Mouse (Mus musculus) neural tube, embryonic 13.5 days (tissue): ENCODE results near the gene Dph3. TPM values are rescaled to one million over a fixed set of nuclear protein-coding genes. Genes with fewer than 3 reads are reported as not detected.

Source experiments
- ATAC-seq: fragments of 200-750 bp; cut with Nextera tagmentation; 2 replicates; pipeline ENCODE4 v1.8.0; 2017; ENCODE audit warnings: low read depth, mild to moderate bottlenecking, moderate TSS enrichment, moderate library complexity
- H3K27ac ChIP-seq: fragments of 300-500 bp; sonication (generic); replicated peaks from 2 replicates; pipeline ENCODE4 v1.5.1; 2015; ENCODE audit warnings: moderate library complexity, mild to moderate bottlenecking, inconsistent platforms
- H3K27me3 ChIP-seq: fragments of 300-500 bp; sonication (generic); 2 replicates; pipeline ENCODE4 v1.6.1; 2015; ENCODE audit warnings: mild to moderate bottlenecking, inconsistent platforms
- H3K36me3 ChIP-seq: fragments of 300-500 bp; sonication (generic); 2 replicates; pipeline ENCODE4 v1.6.1; 2015; ENCODE audit warnings: mild to moderate bottlenecking, inconsistent platforms
- H3K4me1 ChIP-seq: fragments of 300-500 bp; sonication (generic); replicated peaks from 2 replicates; pipeline ENCODE4 v1.6.1; 2015; ENCODE audit warnings: inconsistent platforms
- H3K4me2 ChIP-seq: fragments of 300-500 bp; sonication (generic); 2 replicates; pipeline ENCODE4 v1.6.1; 2015; ENCODE audit warnings: inconsistent platforms, mild to moderate bottlenecking, moderate library complexity
- H3K4me3 ChIP-seq: fragments of 300-500 bp; sonication (generic); 2 replicates; pipeline ENCODE4 v1.5.1; 2015; ENCODE audit warnings: mild to moderate bottlenecking, inconsistent platforms
- H3K9ac ChIP-seq: fragments of 300-500 bp; sonication (generic); 2 replicates; pipeline ENCODE4 v1.6.1; 2015; ENCODE audit warnings: moderate library complexity, mild to moderate bottlenecking, inconsistent platforms
- H3K9me3 ChIP-seq: fragments of 300-500 bp; sonication (generic); 2 replicates; pipeline ENCODE4 v1.6.1; 2016; ENCODE audit warnings: inconsistent platforms
- WGBS: fragments of 180-500 bp; shearing (Covaris S2); methylation state at CpG from one replicate; pipeline ENCODE4 v1.1.7; 2015; 5-methylcytosine and 5-hydroxymethylcytosine counted together
- polyA plus RNA-seq: library from polyadenylated mRNA; unstranded; fragments of >200 nt; fragmentation: Nextera tagmentation; extraction: Ambion mirVana; gene quantifications from 2 replicates; pipeline ENCODE4 v1.2.1, GENCODE M21; 2015

Gene Dph3
- polyA plus RNA-seq, 1 experiment from 2014 or later: 78.9 TPM

GRCm38 (mm10) chr14:32046357-32046756 lies 39.2 kb downstream of the Dph3 start:
- Histone ChIP-seq H3K9ac (peak overlapping the region; percentile 13; the same call in 1 of the 2 replicates), H3K4me3 (no peak overlapping the region), H3K4me1 (no peaks in the 10 kb centered on the region), H3K36me3 (no peaks in the 10 kb centered on the region), H3K27me3 (no peaks in the 10 kb centered on the region), H3K4me2 (no peak overlapping the region), H3K9me3 (no peaks in the 10 kb centered on the region), H3K27ac (no peak overlapping the region)
- no peak for ATAC-seq
- WGBS: 83% methylated on average over 8 of the region's 8 CpGs

GRCm38 (mm10) chr14:32042108-32042507 lies 43.4 kb downstream of the Dph3 start:
- H3K4me3 ChIP-seq: no peak overlapping the region
- H3K36me3 ChIP-seq: no peaks in the 10 kb centered on the region
- H3K4me2 ChIP-seq: no peak overlapping the region
- no peaks in the 10 kb centered on the region for H3K4me1 ChIP-seq
- WGBS: 52% methylated on average over 5 of the region's 5 CpGs
- no peak for ATAC-seq
- H3K27me3 ChIP-seq: no peaks in the 10 kb centered on the region
- no peak overlapping the region for H3K9ac ChIP-seq
- H3K9me3 ChIP-seq: no peaks in the 10 kb centered on the region; the same call in 1 of the 2 replicates
- no peak overlapping the region for H3K27ac ChIP-seq

- no peak overlapping the region for H3K9ac ChIP-seq
- no peak overlapping the region for H3K4me3 ChIP-seq
- H3K4me1 ChIP-seq: no peaks in the 10 kb centered on the region
- no peaks in the 10 kb centered on the region; the same call in 1 of the 2 replicates for H3K9me3 ChIP-seq
- no peaks in the 10 kb centered on the region for H3K27me3 ChIP-seq
- no peak for ATAC-seq
- H3K36me3 ChIP-seq: no peaks in the 10 kb centered on the region
- WGBS: 82% methylated on average over 8 of the region's 8 CpGs
- no peak overlapping the region for H3K4me2 ChIP-seq
- no peak overlapping the region for H3K27ac ChIP-seq
These were observed 47.8 kb downstream of the Dph3 start for GRCm38 (mm10) chr14:32037661-32038252.

GRCm38 (mm10) chr14:32036482-32036881 lies 49.0 kb downstream of the Dph3 start:
- no peak for ATAC-seq
- Histone ChIP-seq H3K27me3 (no peaks in the 10 kb centered on the region), H3K36me3 (no peaks in the 10 kb centered on the region), H3K9me3 (no peaks in the 10 kb centered on the region; the same call in 1 of the 2 replicates), H3K4me3 (no peak overlapping the region), H3K27ac (no peak overlapping the region), H3K4me1 (no peaks in the 10 kb centered on the region), H3K4me2 (no peak overlapping the region), H3K9ac (no peak overlapping the region)
- 74% methylated on average over 5 of the region's 5 CpGs for WGBS

- Histone ChIP-seq H3K4me2 (no peak overlapping the region), H3K4me3 (no peak overlapping the region), H3K27ac (no peak overlapping the region), H3K36me3 (no peaks in the 10 kb centered on the region), H3K27me3 (no peaks in the 10 kb centered on the region), H3K4me1 (peaks cover 14% of the 10 kb centered on the region), H3K9ac (no peak overlapping the region), H3K9me3 (no peaks in the 10 kb centered on the region; the same call in 1 of the 2 replicates)
- ATAC-seq: no peak
- WGBS: 5% methylated on average over 4 of the region's 4 CpGs
These were observed 53.0 kb downstream of the Dph3 start for GRCm38 (mm10) chr14:32032522-32032921.

Other genes starting within 250 kb of the Dph3 start
- gene Galnt15, start 56.7 kb downstream of the Dph3 start, polyA plus RNA-seq: 0.15 and 0.23 TPM in 2 replicates
- 21.8 and 22.4 TPM in 2 replicates for gene Oxnad1, start 355 bp downstream of the Dph3 start, polyA plus RNA-seq
- gene Msmb, start 56.3 kb upstream of the Dph3 start, polyA plus RNA-seq: not detected in 2 replicates
- 96.5 and 97.5 TPM in 2 replicates for gene Ncoa4, start 74.1 kb upstream of the Dph3 start, polyA plus RNA-seq
- gene Timm23, start 116.2 kb upstream of the Dph3 start, polyA plus RNA-seq: 214 and 235 TPM in 2 replicates
- 33.2 and 44.3 TPM in 2 replicates for gene Parg, start 116.2 kb upstream of the Dph3 start, polyA plus RNA-seq
- 20.4 and 20.6 TPM in 2 replicates for gene Ogdhl, start 236.3 kb upstream of the Dph3 start, polyA plus RNA-seq